Mouse (Mus musculus) heart, embryonic 16.5 days (tissue): Measurements from ENCODE around the gene Thap3. TPM values are rescaled to one million over a fixed set of nuclear protein-coding genes. Genes with fewer than 3 reads are reported as not detected.

Source experiments
- ATAC-seq: fragments of 200-750 bp; cut with Nextera tagmentation; replicated peaks from 2 replicates; pipeline ENCODE4 v1.8.0; 2017; ENCODE audit warnings: moderate number of reproducible peaks; ENCODE audit not compliant: insufficient read depth, low FRiP score; ENCODE audit errors: extremely low read depth
- H3K27ac ChIP-seq: fragments of 300-500 bp; sonication (generic); 2 replicates; pipeline ENCODE4 v1.5.1; 2014; ENCODE audit warnings: mild to moderate bottlenecking, low read length, control low read depth, moderate library complexity
- H3K27me3 ChIP-seq: fragments of 300-500 bp; sonication (generic); 2 replicates; pipeline ENCODE4 v1.6.1; 2014; ENCODE audit warnings: low read length, mixed read lengths; ENCODE audit not compliant: control insufficient read depth, insufficient read depth
- H3K36me3 ChIP-seq: fragments of 300-500 bp; sonication (generic); 2 replicates; pipeline ENCODE4 v1.6.1; 2014; ENCODE audit not compliant: control insufficient read depth, insufficient read depth
- H3K4me1 ChIP-seq: fragments of 300-500 bp; sonication (generic); 2 replicates; pipeline ENCODE4 v1.6.1; 2014; ENCODE audit warnings: low read length, mixed read lengths; ENCODE audit not compliant: control insufficient read depth, insufficient read depth
- H3K4me2 ChIP-seq: fragments of 300-500 bp; sonication (generic); 2 replicates; pipeline ENCODE4 v1.6.1; 2014; ENCODE audit warnings: low read depth, mild to moderate bottlenecking, control low read depth, low read length
- H3K4me3 ChIP-seq: fragments of 300-500 bp; sonication (generic); 2 replicates; pipeline ENCODE4 v1.5.1; 2014; ENCODE audit warnings: mild to moderate bottlenecking, control low read depth, low read length
- H3K9ac ChIP-seq: fragments of 300-500 bp; sonication (generic); 2 replicates; pipeline ENCODE4 v1.6.1; 2014; ENCODE audit warnings: low read length, control low read depth
- H3K9me3 ChIP-seq: fragments of 300-500 bp; sonication (generic); replicated peaks from 2 replicates; pipeline ENCODE4 v1.6.1; 2016; ENCODE audit warnings: low read length; ENCODE audit not compliant: control insufficient read depth
- WGBS: fragments of 180-500 bp; shearing (Covaris S2); extraction: QIAGEN DNeasy Blood & Tissue Kit; methylation state at CpG from one replicate; pipeline ENCODE4 v1.1.7; 2014; 5-methylcytosine and 5-hydroxymethylcytosine counted together
- polyA plus RNA-seq: library from polyadenylated mRNA; unstranded; fragments of >200 nt; fragmentation: Nextera tagmentation; extraction: Ambion mirVana; gene quantifications from 2 replicates; pipeline ENCODE4 v1.2.1, GENCODE M21; 2015

Thap3 gene
- polyA plus RNA-seq, 1 experiment from 2014 or later: 31.2 TPM

DNA sequence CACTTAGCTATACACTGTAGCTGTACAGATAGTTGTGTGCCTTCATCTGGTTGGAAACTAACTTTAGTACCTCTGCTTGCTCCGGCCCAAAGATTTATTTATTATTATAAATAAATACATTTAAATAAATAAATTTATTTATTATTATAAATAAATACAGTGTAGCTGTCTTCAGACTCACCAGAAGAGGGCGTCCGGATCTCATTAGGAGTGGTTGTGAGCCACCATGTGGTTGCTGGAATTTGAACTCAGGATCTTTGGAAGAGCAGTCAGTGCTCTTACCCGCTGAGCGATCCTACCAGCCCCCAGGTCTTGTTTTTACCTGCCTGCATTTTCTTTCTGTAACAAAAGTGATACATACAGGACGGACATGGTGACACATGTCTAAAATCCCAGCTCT, 17.3 kb upstream of the Thap3 start:
- peaks cover 15% of the 10 kb centered on the region for H3K4me1 ChIP-seq
- H3K9me3 ChIP-seq: no peaks in the 10 kb centered on the region
- no peaks in the 10 kb centered on the region for H3K36me3 ChIP-seq
- no peak overlapping the region for H3K9ac ChIP-seq
- H3K27me3 ChIP-seq: no peaks in the 10 kb centered on the region
- 72% methylated on average over 6 of the region's 6 CpGs for WGBS
- H3K4me3 ChIP-seq: no peak overlapping the region
- no peak for ATAC-seq
- H3K27ac ChIP-seq: no peak overlapping the region
- H3K4me2 ChIP-seq: no peak overlapping the region

DNA sequence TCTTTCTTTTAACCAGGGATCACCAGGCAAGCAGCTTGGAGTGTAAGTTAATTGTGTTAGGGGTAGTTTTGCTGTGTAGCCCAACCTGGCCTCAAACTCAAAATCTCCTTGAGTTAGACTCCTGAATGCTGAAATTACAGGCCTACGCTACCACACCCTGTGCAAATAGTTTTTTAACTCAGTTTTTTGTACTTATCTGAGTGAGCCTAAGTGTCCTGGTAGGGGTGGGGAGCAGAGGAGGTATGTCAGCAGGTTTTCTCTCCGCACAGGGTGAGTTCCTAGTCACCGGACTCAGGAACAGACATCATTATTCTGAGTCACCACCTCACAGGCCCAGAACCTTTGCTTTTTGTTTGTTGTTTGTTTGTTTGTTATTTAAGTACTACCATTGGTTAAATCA, 13.3 kb upstream of the Thap3 start:
- Histone ChIP-seq H3K27ac (no peak overlapping the region), H3K27me3 (no peaks in the 10 kb centered on the region), H3K4me2 (no peak overlapping the region), H3K9me3 (no peaks in the 10 kb centered on the region), H3K9ac (no peak overlapping the region), H3K36me3 (no peaks in the 10 kb centered on the region), H3K4me3 (no peak overlapping the region), H3K4me1 (peaks cover 7% of the 10 kb centered on the region)
- ATAC-seq: no peak
- WGBS: 86% methylated on average over 3 of the region's 3 CpGs

DNA sequence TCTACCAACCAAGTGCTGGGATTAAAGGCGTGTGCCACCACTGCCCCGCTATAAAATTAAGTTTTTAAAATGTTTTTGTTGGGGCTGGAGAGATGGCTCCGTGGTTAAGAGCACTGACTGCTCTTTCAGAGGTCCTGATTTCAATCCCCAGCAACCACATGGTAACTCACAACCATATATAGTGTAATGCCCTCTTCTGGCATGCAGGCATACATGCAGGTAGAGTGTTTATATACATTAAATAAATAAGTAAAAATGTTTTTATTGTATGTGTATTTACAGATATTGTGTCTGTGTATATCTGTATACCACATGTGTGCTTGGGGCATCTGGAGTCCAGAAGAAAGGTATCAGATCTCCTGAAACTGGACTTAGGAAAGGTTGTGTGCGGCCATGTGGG, 12.5 kb upstream of the Thap3 start:
- ATAC-seq: no peak
- Histone ChIP-seq H3K4me2 (no peak overlapping the region), H3K9ac (no peak overlapping the region), H3K4me1 (peaks cover 7% of the 10 kb centered on the region), H3K27me3 (no peaks in the 10 kb centered on the region), H3K9me3 (no peaks in the 10 kb centered on the region), H3K27ac (no peak overlapping the region), H3K36me3 (no peaks in the 10 kb centered on the region), H3K4me3 (no peak overlapping the region)
- 66% methylated on average over 4 of the region's 4 CpGs for WGBS

DNA sequence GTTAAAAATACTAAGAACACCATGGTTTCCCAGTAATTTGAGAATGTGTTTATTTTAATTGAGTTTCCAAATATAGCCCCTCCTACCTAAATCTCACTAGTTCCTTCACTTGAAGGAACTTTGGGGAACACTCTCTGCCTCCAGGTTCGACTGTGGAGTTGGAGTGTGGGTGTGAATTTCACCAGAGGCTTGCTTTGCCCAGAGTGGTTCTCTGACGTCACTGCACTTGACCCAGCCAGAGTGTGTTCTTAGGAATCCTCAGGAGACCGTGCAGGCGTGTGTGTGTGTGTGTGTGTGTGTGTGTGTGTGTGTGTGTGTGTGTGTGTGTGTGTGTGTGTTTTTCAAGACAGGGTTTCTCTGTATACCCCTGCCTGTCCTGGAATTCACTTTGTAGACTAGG, 12.1 kb upstream of the Thap3 start:
- Histone ChIP-seq H3K4me2 (no peak overlapping the region), H3K9ac (no peak overlapping the region), H3K36me3 (no peaks in the 10 kb centered on the region), H3K27ac (no peak overlapping the region), H3K9me3 (no peaks in the 10 kb centered on the region), H3K4me3 (no peak overlapping the region), H3K27me3 (no peaks in the 10 kb centered on the region), H3K4me1 (peaks cover 7% of the 10 kb centered on the region)
- no peak for ATAC-seq
- WGBS: 32% methylated on average over 4 of the region's 4 CpGs

DNA sequence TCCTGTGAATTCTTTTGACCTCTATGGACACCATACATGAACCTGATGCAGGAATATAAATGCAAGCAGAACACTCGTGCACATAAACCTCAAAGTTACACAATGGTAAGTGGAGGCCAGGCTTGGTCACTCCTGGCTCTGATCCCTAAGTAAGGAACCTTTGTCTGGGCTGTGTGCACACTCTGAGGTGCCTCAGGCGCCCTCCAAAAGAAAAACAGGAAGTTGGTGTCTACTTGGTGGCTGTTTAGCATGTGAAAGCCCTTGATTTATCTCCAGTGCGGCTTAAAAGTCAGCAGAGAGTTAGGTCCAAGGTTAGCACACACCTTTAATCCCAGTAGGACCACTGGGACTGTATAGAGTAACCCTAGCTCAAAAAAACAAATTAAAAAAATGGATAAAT, 10.7 kb upstream of the Thap3 start:
- Histone ChIP-seq H3K4me2 (no peak overlapping the region), H3K9me3 (no peaks in the 10 kb centered on the region), H3K9ac (no peak overlapping the region), H3K4me1 (peaks cover 7% of the 10 kb centered on the region), H3K4me3 (no peak overlapping the region), H3K27ac (no peak overlapping the region), H3K27me3 (no peaks in the 10 kb centered on the region), H3K36me3 (no peaks in the 10 kb centered on the region)
- ATAC-seq: no peak
- 51% methylated on average over 3 of the region's 3 CpGs for WGBS

DNA sequence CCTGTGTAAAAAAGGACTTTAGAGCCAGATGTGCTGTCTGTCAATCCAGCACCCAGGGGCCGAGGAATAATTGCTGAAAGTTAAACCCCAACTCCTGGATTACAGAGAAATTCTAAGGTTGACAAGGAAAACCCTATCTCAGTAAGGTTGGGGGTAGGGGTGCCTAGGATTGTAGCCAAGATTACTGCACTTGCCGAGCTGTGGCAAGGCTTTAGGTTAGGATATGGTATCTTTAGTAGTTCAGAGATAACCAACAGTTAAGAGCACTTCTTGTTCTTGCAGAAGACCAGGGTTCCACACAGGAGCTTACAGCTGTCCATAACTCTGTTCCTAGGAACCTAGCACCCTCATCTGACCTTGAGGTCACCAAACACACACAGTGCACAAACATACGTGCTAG, 8.9 kb upstream of the Thap3 start:
- H3K4me2 ChIP-seq: peak overlapping the region; percentile 65
- no peaks in the 10 kb centered on the region for H3K9me3 ChIP-seq
- no peak for ATAC-seq
- H3K4me3 ChIP-seq: no peak overlapping the region
- WGBS: 56% methylated on average over 3 of the region's 3 CpGs
- no peak overlapping the region for H3K27ac ChIP-seq
- H3K9ac ChIP-seq: no peak overlapping the region
- H3K27me3 ChIP-seq: no peaks in the 10 kb centered on the region
- H3K4me1 ChIP-seq: peaks cover 18% of the 10 kb centered on the region
- H3K36me3 ChIP-seq: no peaks in the 10 kb centered on the region

GRCm38 (mm10) chr4:151996951-151997222, 8.1 kb upstream of the Thap3 start:
- Histone ChIP-seq H3K4me3 (peak overlapping the region; percentile 95), H3K9ac (peak overlapping the region; percentile 92), H3K4me1 (peaks cover 18% of the 10 kb centered on the region), H3K4me2 (peak overlapping the region; percentile 65), H3K36me3 (peaks cover 5% of the 10 kb centered on the region; the same call in 1 of the 2 replicates), H3K27me3 (no peaks in the 10 kb centered on the region), H3K9me3 (no peaks in the 10 kb centered on the region), H3K27ac (peak overlapping the region; percentile 91)
- no peak for ATAC-seq
- 4% methylated on average over 13 of the region's 13 CpGs for WGBS

DNA sequence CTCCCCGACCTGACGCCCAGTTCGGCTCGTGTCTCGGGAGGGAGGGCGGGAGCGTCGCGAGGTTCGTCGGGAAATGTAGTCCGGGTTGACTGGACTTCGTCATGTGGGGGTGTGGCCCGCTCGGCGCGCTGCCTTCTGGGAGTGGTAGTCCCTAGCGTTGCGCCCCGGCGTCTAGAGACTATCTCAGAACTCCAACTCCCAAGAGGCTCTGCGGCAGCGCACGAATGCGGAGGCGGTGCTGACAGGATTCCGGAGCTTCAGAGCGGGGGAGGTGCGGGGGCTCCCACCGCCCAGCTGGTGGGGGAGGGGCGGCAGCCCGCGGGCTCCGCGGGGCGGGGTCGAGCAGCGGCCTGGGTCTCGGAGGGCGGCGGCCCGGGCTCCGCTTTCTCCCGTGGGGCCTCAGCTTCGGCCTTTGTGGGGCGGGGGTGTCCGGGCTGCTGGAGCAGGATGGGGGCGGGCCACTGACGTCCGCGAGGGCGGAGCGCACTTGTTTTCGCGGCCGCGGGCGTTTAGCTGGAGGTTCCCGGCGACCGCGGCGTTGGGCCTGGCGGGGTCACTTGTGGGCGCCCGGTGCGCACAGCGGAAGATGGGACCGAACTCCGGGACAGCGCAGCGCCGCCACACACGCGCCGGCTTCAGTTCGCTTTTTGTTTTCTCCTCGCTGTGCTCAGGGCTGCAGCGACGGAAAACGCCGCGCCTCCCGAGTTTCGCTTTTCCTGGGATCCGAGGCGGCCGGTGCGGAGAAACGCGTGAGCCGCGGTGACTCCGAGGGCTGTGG, 7.6 kb upstream of the Thap3 start, which contains the start of gene Phf13:
TSS of gene Phf13 (minus strand) at position 86 of the 778 bp plus-strand sequence.
- H3K9ac ChIP-seq: peak within 1 kb of the TSS; percentile 95
- peak within 1 kb of the TSS; percentile 83 for H3K4me2 ChIP-seq
- peaks cover 18% of the 10 kb centered on the region for H3K4me1 ChIP-seq
- peak within 1 kb of the TSS; percentile 95 for H3K4me3 ChIP-seq
- H3K27ac ChIP-seq: peak within 1 kb of the TSS; percentile 91
- no peaks in the 10 kb centered on the region for H3K27me3 ChIP-seq
- H3K36me3 ChIP-seq: peaks cover 9% of the 10 kb centered on the region
- peak; percentile 96 for ATAC-seq
- WGBS: under 1% methylated on average over 82 of the region's 94 CpGs
- no peaks in the 10 kb centered on the region for H3K9me3 ChIP-seq

GRCm38 (mm10) chr4:151995371-151996172, 6.8 kb upstream of the Thap3 start:
- peak overlapping the region; percentile 95 for H3K9ac ChIP-seq
- H3K36me3 ChIP-seq: peaks cover 10% of the 10 kb centered on the region
- no peaks in the 10 kb centered on the region for H3K27me3 ChIP-seq
- H3K9me3 ChIP-seq: no peaks in the 10 kb centered on the region
- peak overlapping the region; percentile 83 for H3K4me2 ChIP-seq
- H3K4me1 ChIP-seq: peaks cover 18% of the 10 kb centered on the region
- ATAC-seq: peak; percentile 8; the same call in 1 of the 2 replicates
- WGBS: 1% methylated on average over 75 of the region's 111 CpGs
- H3K4me3 ChIP-seq: peak overlapping the region; percentile 95
- H3K27ac ChIP-seq: peak overlapping the region; percentile 84
